Comparison of ENCODE assay signal across 19 mouse cellular contexts in genomic region chr11:15756006-15756405, GRCm38 (mm10).
DNase-seq lines count a peak whose midpoint lies in the region; TF ChIP-seq lines count a peak whose summit lies in the region.
"Had no signal": no experiment of that assay in that cellular context is flagged by ENCODE, and none has a peak within 500 bp of the region (broad histone marks: within the 10 kb centered on the region; RNA-seq: fewer than 3 reads in every experiment).

No protein-coding gene starts in this region.

- no peak for TF ChIP-seq POLR2A in MEL (IDR thresholded peaks at IDR 0.05; ENCODE audit: control insufficient read depth in 1 of 2, insufficient read depth in 1 of 2, low read depth in 1 of 2, low read length in 2 of 2, poor library complexity in 1 of 2)

- peak; percentile 54 to 87; a peak in 3 of 4 replicates for TF ChIP-seq EP300 in MEL (IDR thresholded peaks at IDR 0.05; ENCODE audit: low read depth in 1 of 2, low read length in 2 of 2)

- no peaks in the 10 kb centered on the region; a peak in 1 of 4 replicates for H3K4me1 ChIP-seq in MEL (ENCODE audit: control insufficient read depth in 1 of 2, insufficient read depth in 2 of 2, low read length in 2 of 2)

- no peaks in the 10 kb centered on the region for H3K9me3 ChIP-seq in MEL (replicated peaks; ENCODE audit: insufficient read depth, low read length)
- H3K9me3 ChIP-seq: G1E had no signal

- H3K4me3 ChIP-seq in MEL (ENCODE audit: control insufficient read depth in 1 of 2, insufficient read depth in 1 of 2, low read depth in 2 of 2, low read length in 2 of 2): no peak overlapping the region

- TF ChIP-seq CTCF in MEL (IDR thresholded peaks at IDR 0.05 in 2 of 3, conservative IDR thresholded peaks at IDR 0.05 in 1 of 3; ENCODE audit: control insufficient read depth in 1 of 3, insufficient read depth in 1 of 3, low read depth in 2 of 3, low read length in 3 of 3, poor library complexity in 1 of 3, severe bottlenecking in 1 of 3): no peak

- no peak overlapping the region for H3K27ac ChIP-seq in MEL (ENCODE audit: control insufficient read depth, low read depth, low read length)

- H3K27me3 ChIP-seq in MEL (ENCODE audit: control insufficient read depth in 1 of 2, insufficient read depth in 2 of 2, low read length in 2 of 2): no peaks in the 10 kb centered on the region
- H3K27me3 ChIP-seq: CH12.LX, Patski had no signal

- no peaks in the 10 kb centered on the region for H3K79me2 ChIP-seq in MEL (ENCODE audit: control insufficient read depth, insufficient read depth, low read length, poor library complexity)

- DNase-seq in MEL (ENCODE audit: low read depth, low spot score): no peak
- peak; percentile 65 for DNase-seq in Muller cell, postnatal 12 days (ENCODE audit: inconsistent ontology term)
- DNase-seq in ovary, postnatal 36 days (ENCODE audit: low spot score): no peak
- no peak for DNase-seq in right cerebral cortex, postnatal 25 days
- DNase-seq: adrenal gland, adult 2 months; adrenal gland, adult 8-10 months; adrenal gland, postnatal 10 days; adrenal gland, postnatal 14 days; adrenal gland, postnatal 25 days; adrenal gland, postnatal 36 days; B cell, adult 2 months; cerebellum, adult 11 months; cerebellum, adult 11-12 months; cerebellum, adult 18-20 months; cerebellum, adult 2 months; cerebellum, adult 8-10 months had no signal

- H3K9ac ChIP-seq in MEL (ENCODE audit: control insufficient read depth, low read depth, low read length, poor library complexity, severe bottlenecking): no peak overlapping the region

- peaks cover 0 to 3% of the 10 kb centered on the region in 2 experiments; a peak in 2 of 4 replicates for H3K36me3 ChIP-seq in MEL (ENCODE audit: control insufficient read depth in 1 of 2, insufficient read depth in 2 of 2, low read length in 2 of 2)
- H3K36me3 ChIP-seq: G1E had no signal

- no peak for TF ChIP-seq RAD21 in MEL (IDR thresholded peaks at IDR 0.05; ENCODE audit: low read depth, low read length)

TF ChIP-seq in MEL, 35 proteins besides CTCF, POLR2A, EP300 and RAD21:
- no peak for TF ChIP-seq MYC (IDR thresholded peaks at IDR 0.05; ENCODE audit: low read depth, low read length)
- no peak for TF ChIP-seq ZMIZ1 (IDR thresholded peaks at IDR 0.05; ENCODE audit: low read depth, low read length)
- TF ChIP-seq NRF1 (IDR thresholded peaks at IDR 0.05; ENCODE audit: insufficient read depth, low read depth, low read length, poor library complexity, severe bottlenecking): no peak
- peak; percentile 71; the same call in 1 of the 2 replicates for TF ChIP-seq RCOR1 (IDR thresholded peaks at IDR 0.05; ENCODE audit: low read depth, low read length)
- TF ChIP-seq BHLHE40 (IDR thresholded peaks at IDR 0.05; ENCODE audit: borderline replicate concordance, low read depth, low read length): peak; percentile 52; the same call in 1 of the 2 replicates
- no peak for TF ChIP-seq GABPA (IDR thresholded peaks at IDR 0.05; ENCODE audit: low read depth, low read length)
- 0 out of 2 replicates have a peak, but pooled peaks have one; percentile 18 for TF ChIP-seq GATA1 (IDR thresholded peaks at IDR 0.05; ENCODE audit: low read depth, low read length)
- TF ChIP-seq TCF12 (IDR thresholded peaks at IDR 0.05; ENCODE audit: low read depth, low read length): peak; percentile 85; the same call in 1 of the 2 replicates
- TF ChIP-seq ETS1 (IDR thresholded peaks at IDR 0.05; ENCODE audit: low read depth, low read length): peak; percentile 74; the same call in 1 of the 2 replicates
- TF ChIP-seq SMC3 (IDR thresholded peaks at IDR 0.05; ENCODE audit: low read depth, low read length): no peak
- TF ChIP-seq E2F4 (IDR thresholded peaks at IDR 0.05; ENCODE audit: borderline replicate concordance, low read depth, low read length): no peak
- TF ChIP-seq MEF2A (IDR thresholded peaks at IDR 0.05; ENCODE audit: extremely low read depth, insufficient replicate concordance, low read depth, low read length, poor library complexity, severe bottlenecking): 0 out of 2 replicates have a peak, but pooled peaks have one; percentile 11
- TF ChIP-seq JUND (IDR thresholded peaks at IDR 0.05; ENCODE audit: low read depth, low read length): no peak
